Mouse (Mus musculus) left cerebral cortex, postnatal 25 days (tissue): ENCODE measurements around the gene Mtss1l. TPM values are rescaled to one million over a fixed set of nuclear protein-coding genes. Genes with fewer than 3 reads are reported as not detected.
A peak's percentile ranks its signal among the peaks of the same experiment; 100 is the strongest.

Source experiments
- DNase-seq, 2 experiments: peaks; one replicate each; pipeline ENCODE4 v3.0.0; 2022; ENCODE audit warnings: low spot score in 2 of 2, mixed read lengths in 1 of 2
- intact Hi-C: fragments of 180-260 bp; cut with DNase I; formaldehyde crosslinking; loops from one replicate; pipeline ENCODE4 v1.15.1; 2025
- total RNA-seq, 2 experiments: library from RNA; stranded (reverse); gene quantifications; 2 replicates each; pipeline ENCODE4 v1.2.3; 2021

Mtss1l gene
- total RNA-seq, 2 experiments from 2014 or later: 195 to 204 TPM

DNA sequence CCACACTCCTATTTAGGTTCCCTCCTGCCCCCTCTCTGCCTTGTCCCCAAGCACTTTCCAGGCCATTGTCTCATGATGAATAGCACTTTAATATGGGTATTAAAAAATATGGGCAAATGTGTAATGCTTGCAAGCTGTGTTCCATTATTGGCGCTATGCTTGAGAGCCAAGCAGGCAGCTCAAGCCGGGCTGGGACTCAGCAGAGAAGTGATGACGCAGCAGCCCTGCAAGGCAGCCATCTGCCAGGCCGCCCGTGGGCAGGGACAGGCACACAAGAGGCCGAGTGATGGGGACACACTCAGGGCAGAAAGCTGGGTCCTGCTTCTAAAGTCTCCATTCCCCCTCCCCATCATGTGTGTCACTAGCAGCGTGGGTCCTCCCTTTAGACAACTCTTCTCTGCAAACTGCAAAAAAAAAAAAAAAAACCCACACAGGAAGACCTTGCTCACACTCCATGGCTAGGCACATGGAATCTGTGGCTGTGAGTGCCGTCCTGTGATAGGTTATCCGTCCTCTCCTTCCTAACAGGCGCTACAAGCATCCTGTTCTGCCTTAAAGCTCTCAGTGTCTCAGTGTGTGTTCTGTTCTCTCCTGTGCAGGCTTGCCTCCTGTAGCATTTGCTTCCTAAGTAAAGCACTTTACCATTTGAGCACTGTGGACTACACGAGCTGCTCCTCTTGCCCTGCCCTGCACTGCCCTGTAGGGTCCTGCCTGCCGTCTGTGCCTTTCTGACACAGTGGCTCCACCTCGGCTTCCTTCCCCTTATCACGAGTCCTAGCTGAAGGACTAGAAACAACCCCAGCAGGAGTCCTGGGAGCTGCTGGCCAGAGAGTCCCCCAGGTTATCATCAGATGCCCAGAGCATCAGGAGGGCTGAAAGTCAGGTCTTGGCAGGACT is 15.6 kb upstream of the Mtss1l start:
- peak in 1 of 2 experiments; percentile 70 for DNase-seq
- intact Hi-C loops: no loop called here

DNA sequence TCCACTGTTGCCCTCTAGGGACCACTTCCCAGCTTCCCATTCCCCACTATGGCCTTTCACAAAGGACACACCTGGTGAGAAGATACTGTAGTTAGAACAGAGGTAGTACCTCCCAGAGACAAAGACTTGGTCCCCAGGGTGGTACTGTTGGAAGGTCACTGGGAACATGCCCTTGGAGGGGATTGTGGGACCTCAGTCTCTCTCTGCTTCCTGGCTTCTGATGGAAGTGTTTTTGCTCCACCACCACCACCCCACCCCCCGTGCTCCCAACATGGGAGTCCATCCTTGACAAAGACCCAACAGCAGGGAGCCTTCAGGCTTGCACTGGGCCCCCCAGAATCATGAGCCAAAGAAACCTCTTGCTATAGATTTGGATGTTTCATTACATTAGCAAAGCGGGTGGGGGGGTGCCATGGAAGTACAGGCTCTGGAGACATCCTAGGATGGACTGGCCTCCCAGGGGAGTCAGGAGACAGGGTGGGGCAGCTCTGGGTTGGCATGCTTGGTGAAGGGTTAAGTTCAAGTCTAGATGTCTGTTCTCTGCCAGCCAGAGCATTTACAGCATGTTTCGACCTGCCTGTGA is 14.9 kb upstream of the Mtss1l start:
- intact Hi-C loops: no loop called here
- DNase-seq: no peak

DNA sequence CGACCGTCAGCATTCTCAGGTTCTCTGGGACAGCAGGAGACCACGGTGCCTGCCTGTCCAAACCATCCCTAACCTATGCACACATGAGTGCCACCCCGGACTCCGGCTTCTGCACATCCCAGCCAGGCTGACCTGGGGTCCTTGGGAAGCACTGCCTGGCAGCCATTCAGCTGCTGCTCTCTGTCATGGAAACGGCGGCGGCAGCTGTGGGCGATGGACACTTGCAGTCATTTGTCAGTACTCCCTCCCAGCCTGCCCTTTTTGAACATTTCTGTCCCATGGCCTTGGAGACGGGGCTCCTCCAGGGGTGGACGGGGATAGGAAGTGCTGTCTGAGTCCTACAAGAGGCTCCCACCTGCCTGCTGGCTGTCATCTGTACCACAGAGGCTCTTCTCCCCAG is 12.8 kb upstream of the Mtss1l start:
- intact Hi-C loops: no loop called here
- no peak for DNase-seq

DNA sequence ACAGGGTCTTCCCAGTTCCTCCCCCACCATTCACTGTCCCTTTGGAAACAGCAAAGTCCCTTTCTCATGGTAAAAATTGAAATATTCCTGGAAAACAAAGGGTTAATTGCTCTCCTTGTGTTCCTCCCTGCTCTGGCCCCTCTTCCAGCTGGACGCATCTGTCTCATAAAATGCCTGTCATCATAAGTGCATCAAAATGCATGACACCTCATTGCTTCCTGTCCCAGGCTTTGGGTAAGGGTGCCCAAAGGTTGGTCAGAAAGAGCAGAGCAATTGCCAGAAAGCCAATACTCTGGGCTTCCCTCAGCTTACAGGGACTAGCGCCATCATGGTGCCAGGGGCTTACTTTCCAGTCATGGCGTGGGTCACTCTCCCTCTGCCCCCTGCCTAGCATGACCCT is 10.7 kb upstream of the Mtss1l start:
- no peak for DNase-seq
- intact Hi-C loops: no loop called here

DNA sequence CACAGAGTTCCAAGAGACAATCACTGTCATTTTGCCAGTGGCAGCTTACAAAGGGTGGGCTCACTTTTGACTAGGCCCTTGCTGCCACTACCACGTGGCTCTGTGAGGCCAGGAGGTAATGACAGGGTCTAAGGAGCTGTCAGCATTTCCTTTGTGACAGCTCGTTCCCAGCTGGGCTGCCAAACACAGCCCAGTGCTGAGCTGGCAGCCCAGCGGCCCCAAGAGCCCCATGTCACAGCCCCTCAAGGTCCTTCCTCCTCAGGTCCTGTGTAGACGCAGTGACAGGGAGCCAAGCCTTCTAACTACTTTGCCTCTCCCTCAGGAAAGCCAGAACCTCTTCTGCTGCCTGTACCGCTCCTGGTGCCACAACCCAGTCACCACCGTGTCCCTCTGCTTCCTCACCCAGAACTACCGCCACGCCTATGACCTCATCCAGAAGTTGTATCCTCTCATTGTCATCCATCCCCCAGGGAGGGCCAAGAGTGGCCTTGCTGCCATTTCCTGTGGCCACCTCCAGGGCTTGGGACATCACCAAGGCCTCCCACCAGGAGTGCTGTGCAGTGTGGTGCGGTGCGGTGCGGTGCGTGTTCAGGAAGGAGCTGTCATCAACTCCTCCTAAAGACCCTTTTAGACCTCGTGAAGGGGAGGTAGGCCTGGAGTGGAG is 9.9 kb upstream of the Mtss1l start:
- intact Hi-C loops: no loop called here

DNA sequence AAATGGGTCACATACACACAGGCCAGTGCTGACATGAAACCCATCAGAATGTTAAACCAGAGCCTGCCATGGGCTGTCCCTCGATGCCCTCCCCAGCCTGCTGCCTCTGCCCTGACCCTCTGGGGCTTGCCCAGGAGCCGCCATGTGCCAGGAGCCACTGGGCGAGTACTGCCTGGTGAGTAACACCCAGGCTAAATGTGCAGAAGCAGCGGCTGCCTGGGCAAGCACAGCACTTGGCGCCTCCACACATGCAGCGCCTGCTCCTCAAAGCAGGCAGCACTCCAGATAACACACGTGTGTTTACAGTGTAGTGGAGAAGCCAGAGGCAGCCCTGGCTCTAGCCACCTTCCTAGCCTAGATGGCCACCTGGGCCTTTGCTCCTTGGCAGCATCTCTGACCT is 8.2 kb upstream of the Mtss1l start:
- intact Hi-C loops: no loop called here
- DNase-seq: peak in 1 of 2 experiments; percentile 69

More for the DNA sequence above, 9.9 kb upstream of the Mtss1l start:
- no peak for DNase-seq

DNA sequence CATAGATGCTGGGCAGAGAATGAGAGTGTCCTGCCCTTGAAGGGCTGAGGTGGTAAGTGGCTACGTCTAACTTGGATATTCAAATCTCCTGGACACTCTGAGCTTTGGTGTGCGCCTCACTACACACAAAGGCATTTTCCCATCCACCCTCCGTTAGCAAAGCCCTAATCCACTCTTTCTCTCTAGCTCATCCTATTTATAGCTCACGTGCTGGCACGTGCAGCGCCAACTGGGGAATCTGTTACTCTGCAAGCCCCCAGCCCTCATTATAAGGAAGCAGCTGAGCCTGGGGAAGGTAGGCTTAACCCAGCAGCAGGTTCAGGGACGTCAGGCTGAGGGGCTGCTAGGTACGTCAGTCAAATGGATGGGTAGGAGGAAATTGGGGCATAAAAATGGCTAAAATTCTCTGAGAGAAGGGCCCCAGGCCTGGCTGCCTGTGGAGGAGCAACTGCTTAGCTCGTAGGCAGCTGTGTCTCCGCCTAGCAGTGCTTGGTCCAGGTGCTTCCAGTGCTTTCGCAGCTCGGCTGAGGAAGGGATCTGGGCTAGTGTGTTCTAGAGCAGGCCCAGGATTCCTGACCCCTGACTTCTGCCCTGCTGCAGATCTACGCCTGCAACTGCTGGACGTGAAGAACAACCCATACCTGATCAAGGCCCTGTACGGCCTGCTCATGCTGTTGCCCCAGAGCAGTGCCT is 6.3 kb upstream of the Mtss1l start:
- no peak for DNase-seq
- intact Hi-C loops: no loop called here

DNA sequence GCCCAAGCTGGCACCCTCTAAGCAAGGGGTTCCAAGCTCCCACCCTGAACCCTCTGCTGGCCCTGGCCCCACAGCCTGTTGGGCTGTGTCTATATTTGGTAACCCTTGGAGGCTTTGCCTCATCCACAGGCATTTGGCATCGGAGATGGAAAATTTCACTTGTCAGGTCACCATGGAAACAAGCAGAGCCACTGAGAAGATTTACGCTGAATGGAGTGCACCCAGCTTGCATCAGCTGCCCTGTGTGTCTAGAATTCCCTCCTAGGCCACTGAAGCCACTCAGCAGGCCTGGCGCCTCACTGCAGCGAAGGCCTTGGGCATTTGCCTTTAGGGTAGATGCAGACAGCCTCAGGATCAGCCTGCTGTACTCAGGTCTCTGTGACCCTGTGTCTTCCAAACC is 5.2 kb upstream of the Mtss1l start:
- intact Hi-C loops: no loop called here
- peak; percentile 78 to 93 for DNase-seq

DNA sequence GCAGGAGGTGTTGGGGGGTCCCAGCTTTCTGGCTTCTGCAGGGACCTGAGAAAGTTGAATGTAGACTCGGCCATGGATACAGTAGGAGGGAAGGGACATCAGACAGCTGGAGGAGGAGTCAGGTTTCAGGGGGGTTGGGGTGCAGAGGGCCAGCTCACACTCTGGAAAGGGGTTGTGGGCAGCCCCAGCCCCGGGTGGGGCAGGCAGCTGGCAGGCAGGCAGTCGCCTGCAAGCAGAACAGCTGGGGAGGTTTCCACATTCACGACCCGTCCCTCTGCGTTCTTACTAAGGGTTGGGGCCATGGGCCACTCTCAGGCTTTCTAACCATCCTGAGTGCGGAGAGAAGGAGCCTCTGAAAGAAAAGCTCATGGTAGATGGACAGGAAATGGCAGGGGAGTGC is 4.1 kb upstream of the Mtss1l start:
- no peak for DNase-seq
- intact Hi-C loops: no loop called here

DNA sequence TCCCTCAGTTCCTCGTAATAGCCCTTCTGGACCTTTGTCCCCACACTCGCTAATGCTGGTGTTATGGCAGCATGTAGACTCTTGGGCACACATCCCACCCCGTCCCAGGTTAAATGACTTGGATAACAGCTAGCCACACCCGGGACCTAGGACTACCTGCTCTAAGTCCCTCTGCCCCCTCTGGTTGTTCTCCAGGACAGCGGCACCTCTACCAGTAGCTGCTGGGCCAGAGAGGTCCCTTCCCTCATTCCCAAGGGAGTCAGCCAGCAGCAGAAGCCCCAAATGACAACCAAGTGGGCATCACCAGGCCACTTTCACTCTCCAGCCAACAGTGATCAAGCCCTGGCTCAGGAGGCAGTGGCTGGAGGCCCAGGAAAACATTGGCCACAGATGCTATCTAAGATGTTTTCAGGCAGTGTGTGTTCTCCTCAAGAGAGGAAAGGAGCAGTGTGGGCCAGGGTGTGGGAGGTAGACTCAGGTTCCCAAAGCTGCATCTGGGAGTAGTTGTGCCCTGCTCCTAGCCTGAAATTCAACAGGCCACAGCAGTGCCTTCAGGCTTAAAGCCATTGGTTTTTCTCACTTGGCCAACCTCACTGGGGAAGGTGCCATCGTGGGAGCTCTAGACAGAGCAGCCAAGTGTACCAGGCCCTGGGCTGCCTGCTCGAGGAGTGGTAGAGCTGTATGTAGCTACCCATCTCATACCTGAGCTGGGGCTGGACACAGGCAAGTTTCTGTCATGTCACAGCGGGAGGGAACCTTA is 2.9 kb upstream of the Mtss1l start:
- DNase-seq: no peak
- intact Hi-C loops: loop anchor here (2.0 kb wide), 1 partner anchor 54 kb away; no protein-coding TSS in a partner anchor

DNA sequence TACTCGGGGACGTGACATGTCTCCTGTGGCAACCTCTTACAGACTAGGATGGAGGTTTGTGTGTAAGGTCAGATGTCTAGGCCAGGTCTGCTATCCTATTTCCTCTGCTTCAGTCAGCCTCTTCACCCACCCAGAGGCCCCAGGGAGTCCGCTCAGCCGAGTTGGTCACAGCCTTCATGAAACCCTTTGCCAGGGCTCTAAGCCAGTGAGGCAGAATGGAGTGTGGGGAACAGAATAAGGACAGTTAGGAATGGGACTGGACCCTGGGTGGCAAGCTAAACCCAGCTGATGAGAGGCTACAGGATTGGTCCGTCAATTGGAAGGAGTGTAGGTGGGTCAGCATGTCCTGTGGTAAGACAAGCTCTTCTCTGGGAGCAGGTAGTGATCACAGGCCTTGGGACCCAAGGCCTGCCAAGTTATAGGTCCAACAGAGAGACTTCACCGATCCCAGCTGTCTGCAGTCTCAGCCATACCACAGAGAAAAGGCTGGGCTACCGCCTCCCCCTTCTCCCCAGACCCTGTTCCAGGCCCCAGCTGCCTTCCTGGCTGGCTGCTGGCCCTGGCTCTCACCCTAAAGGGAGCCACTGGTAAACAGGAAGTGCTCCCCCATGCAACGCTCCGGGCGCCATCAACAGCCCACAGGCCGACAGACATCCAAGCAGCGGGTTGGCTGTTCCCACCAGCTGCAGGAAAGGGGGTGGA is 2.2 kb upstream of the Mtss1l start:
- DNase-seq: no peak
- intact Hi-C loops: loop anchor here (2.0 kb wide), 1 partner anchor 54 kb away; no protein-coding TSS in a partner anchor

DNA sequence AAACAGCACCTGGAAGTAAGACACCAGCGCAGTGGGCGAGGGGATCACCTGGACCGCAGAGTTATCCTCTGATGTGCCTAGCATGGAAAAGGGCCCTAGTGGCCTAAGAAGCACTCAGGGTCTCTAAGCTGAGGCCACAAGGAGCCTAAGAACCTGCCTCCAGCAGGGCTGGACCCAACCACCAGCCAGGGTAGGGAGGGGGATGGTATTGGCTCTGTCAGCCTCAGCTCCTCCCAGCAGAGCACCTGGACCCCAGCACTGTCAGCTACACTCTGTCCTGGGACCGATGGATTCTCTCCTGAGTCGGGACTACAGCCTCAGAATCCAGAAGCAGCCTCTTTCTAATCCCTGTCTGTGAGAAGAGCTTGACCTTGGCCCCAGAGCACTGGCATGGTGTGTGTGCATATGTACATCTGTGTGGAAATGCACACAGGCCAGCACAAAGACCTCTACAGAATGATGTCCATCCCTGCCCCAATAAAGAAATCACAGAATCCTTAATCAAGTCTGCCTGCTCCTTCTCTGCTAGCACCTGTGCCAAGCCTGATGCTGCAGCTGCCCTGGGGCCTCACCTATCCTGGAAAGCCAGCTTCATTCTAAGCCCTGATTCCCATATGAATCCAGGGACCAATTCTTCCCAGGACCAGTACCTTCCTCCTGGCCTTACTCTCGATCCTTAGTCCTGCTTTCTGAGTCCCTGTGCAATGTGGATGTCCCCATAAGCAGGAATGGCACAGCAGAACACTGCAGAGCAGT is 1.2 kb upstream of the Mtss1l start:
- no peak for DNase-seq
- intact Hi-C loops: loop anchor here (2.0 kb wide), 1 partner anchor 55 kb away; no protein-coding TSS in a partner anchor

DNA sequence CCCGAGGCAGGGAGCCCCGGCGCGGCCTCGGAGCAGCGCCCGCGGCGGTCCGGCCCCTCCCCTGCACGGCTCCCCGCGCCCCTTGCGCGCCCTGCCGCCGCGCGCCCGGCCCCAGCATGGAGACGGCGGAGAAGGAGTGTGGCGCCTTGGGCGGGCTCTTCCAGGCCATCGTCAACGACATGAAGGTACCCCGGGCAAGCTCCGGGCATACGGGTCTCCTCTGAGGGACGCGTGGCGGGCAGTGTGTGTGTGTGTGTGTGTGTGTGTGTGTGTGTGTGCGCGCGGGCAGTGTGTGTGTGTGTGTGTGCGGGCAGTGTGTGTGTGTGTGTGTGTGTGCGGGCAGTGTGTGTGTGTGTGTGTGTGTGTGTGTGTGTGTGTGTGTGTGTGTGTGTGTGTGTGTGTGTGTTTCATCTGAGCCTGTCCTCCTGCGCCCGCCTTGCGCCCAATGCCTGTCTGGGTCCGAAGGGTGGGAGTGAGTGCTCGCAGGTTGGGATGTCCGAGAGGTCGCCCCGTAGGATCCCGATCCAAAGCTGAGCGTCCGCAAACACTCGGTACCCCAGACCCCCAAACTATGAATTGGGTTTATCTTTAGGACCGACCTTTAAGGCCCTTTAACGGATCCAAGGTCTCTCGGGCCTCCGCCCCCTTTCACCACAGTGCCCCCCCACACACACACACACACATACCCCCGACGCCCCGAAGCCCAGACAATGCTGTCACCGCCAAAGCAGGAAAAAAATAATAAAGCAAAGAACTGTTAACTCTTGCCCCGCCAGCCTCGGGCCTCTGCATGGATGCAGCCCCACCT is 534 bp downstream of the Mtss1l start:
- intact Hi-C loops: no loop called here
- DNase-seq: no peak

DNA sequence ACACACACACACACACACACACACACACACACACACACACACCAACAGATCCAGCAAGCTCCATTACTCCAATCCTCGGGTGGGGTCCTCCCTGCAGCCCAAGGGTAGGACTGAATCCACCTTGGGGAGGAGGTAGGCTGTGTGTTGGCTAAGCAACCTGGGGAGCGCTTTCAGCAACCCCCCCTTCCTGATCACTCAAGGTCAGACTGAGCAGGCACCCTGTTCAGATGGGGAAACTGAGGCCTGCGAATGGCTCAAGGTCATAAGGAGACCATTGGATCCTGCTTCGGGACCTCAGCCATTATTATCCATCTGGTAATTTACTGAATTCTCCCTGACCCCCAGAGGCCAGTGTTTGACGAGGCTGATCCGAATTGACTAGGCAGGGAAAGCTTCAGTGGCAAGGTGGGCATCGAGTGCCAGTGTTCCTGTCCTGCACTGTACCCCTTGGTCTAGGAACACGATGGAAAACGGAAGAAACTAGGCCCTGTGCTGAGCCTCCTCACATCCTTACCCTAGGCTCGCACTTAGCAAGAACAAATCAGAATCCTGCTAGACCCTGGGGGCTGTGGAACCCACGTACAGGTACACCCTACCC is 1.2 kb downstream of the Mtss1l start:
- no peak for DNase-seq
- intact Hi-C loops: no loop called here

DNA sequence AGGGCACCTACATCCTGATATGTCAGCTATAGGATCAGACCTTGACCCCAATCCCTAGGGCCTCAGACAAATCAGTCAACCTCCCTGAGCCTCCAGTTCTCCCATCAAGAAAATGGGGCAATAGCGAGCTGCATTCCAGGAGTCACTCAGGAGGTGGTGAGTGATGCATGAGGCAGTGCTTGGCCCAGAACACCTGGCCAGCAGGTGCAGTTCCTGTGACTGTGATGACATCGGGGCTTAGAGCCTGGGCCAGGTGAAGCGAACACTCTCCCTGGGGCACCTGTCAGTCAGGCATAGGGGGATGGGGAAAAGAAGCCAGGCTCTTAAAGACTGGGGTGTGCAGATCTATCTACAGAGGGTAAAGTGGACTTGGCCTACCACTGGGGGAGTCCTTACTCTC is 3.2 kb downstream of the Mtss1l start:
- DNase-seq: no peak
- intact Hi-C loops: no loop called here

DNA sequence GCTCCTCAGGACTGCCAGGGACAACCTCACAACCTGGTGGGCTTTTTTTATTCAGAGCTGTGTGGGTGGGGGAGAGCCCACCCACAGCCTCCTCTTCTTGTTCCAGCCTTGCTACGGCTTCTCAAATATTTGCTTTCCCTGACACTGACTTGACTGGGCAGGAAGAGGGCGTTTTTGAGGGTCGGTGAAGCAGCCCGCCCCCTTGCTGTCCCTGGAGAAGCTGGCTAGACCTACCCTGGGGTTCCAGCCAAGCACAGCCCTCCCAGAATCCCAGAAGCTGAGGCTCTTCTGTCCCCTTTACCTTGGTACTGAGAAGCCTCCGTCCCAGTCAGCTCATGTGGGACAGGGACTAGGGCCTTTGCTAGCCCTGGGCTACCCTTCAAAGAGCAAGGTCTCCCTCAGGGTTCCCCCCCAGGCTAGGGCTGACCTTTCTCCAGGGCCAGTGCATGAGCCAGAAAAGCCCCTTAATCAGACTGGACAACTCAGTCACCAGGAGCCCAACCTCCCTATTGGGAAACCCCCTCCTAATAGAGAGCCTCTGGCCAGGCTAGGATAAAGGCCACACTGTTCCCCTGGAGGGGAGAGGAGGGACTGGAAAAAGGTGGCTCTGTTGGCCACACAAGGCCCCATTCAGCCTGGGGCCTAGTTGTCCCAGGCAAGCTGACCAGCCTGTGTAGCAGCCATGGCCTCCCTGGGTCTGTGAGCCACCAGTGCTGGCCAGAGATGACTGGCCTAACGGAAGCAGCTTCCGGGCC is 4.0 kb downstream of the Mtss1l start:
- intact Hi-C loops: no loop called here
- DNase-seq: peak; percentile 59 to 76
